Mouse (Mus musculus) thymus, adult 2 months (tissue): Measurements from ENCODE around the gene Med31.

ENCODE experiments used
- CTCF ChIP-seq: fragments of 200-500 bp; IDR thresholded peaks from 2 replicates; pipeline ENCODE4 v1.5.1; 2012; ENCODE audit warnings: mild to moderate bottlenecking, control low read depth, low read length, moderate library complexity, borderline replicate concordance; ENCODE audit not compliant: control insufficient read depth, poor library complexity, insufficient read depth; ENCODE audit errors: extremely low read depth
- POLR2A ChIP-seq: fragments of 200-500 bp; IDR thresholded peaks from 2 replicates; pipeline ENCODE4 v1.6.1; 2012; ENCODE audit warnings: mild to moderate bottlenecking, low read length, control low read depth, moderate library complexity; ENCODE audit not compliant: control insufficient read depth, poor library complexity, insufficient read depth; ENCODE audit errors: extremely low read depth

- TF ChIP-seq CTCF = no peak
- no peak for TF ChIP-seq POLR2A
Observed at GRCm38 (mm10) chr11:72226020-72226791, 10.8 kb upstream of the Med31 start.
